Mouse (Mus musculus): ENCODE measurements around the gene Diexf. TPM values are rescaled to one million over a fixed set of nuclear protein-coding genes. Genes with fewer than 3 reads are reported as not detected.

The Diexf gene
- total RNA-seq, 2 experiments from 2014 or later, result 21.9 to 23.2 TPM

- intact Hi-C loops (cut with DNase I), result loop anchor here (1.0 kb wide), 1 partner anchor 48 kb away; no protein-coding TSS in a partner anchor
- DNase-seq (ENCODE audit: low spot score in 2 of 2), result peak in 1 of 2 experiments; percentile 77
These were observed 39.2 kb downstream of the Diexf start for GRCm38 (mm10) chr1:193090894-193091293.

GRCm38 (mm10) chr1:193090211-193090871, 39.7 kb downstream of the Diexf start:
- peak in 1 of 2 experiments; percentile 80 for DNase-seq (ENCODE audit: low spot score in 2 of 2)
- intact Hi-C loops (cut with DNase I), result no loop called here

GRCm38 (mm10) chr1:193089683-193090082, 40.4 kb downstream of the Diexf start:
- intact Hi-C loops (cut with DNase I), result no loop called here
- DNase-seq (ENCODE audit: low spot score in 2 of 2), result peak in 1 of 2 experiments; percentile 28

GRCm38 (mm10) chr1:193089211-193089610, 40.9 kb downstream of the Diexf start:
- intact Hi-C loops (cut with DNase I), result no loop called here
- DNase-seq (ENCODE audit: low spot score in 2 of 2), result no peak

- intact Hi-C loops (cut with DNase I), result no loop called here
- peak in 1 of 2 experiments; percentile 65 for DNase-seq (ENCODE audit: low spot score in 2 of 2)
These were observed 43.1 kb downstream of the Diexf start for GRCm38 (mm10) chr1:193086842-193087476.

GRCm38 (mm10) chr1:193086111-193086841, 43.8 kb downstream of the Diexf start:
- intact Hi-C loops (cut with DNase I), result no loop called here
- DNase-seq (ENCODE audit: low spot score in 2 of 2), result no peak

- DNase-seq (ENCODE audit: low spot score in 2 of 2), result peak in 1 of 2 experiments; percentile 48
- intact Hi-C loops (cut with DNase I), result no loop called here
These were observed 44.5 kb downstream of the Diexf start for GRCm38 (mm10) chr1:193085541-193086020.

- no peak for DNase-seq (ENCODE audit: low spot score in 2 of 2)
- intact Hi-C loops (cut with DNase I), result no loop called here
These were observed 46.1 kb downstream of the Diexf start for GRCm38 (mm10) chr1:193084016-193084415.

- DNase-seq (ENCODE audit: low spot score in 2 of 2), result no peak
- intact Hi-C loops (cut with DNase I), result no loop called here
These were observed 47.0 kb downstream of the Diexf start for GRCm38 (mm10) chr1:193083051-193083450.

GRCm38 (mm10) chr1:193082311-193082921, 47.7 kb downstream of the Diexf start:
- intact Hi-C loops (cut with DNase I), result no loop called here
- DNase-seq (ENCODE audit: low spot score in 2 of 2), result no peak

- no peak for DNase-seq (ENCODE audit: low spot score in 2 of 2)
- intact Hi-C loops (cut with DNase I), result no loop called here
These were observed 67.5 kb downstream of the Diexf start for GRCm38 (mm10) chr1:193062618-193063017.

GRCm38 (mm10) chr1:193060167-193060566, 69.9 kb downstream of the Diexf start:
- DNase-seq (ENCODE audit: low spot score in 2 of 2), result no peak
- intact Hi-C loops (cut with DNase I), result no loop called here

- peak; percentile 30 to 71 for DNase-seq (ENCODE audit: low spot score in 2 of 2)
- intact Hi-C loops (cut with DNase I), result no loop called here
These were observed 70.5 kb downstream of the Diexf start for GRCm38 (mm10) chr1:193059596-193059995.

- no peak for DNase-seq (ENCODE audit: low spot score in 2 of 2)
- intact Hi-C loops (cut with DNase I), result no loop called here
These were observed 75.7 kb downstream of the Diexf start for GRCm38 (mm10) chr1:193054401-193054800.

- no peak for DNase-seq (ENCODE audit: low spot score in 2 of 2)
- intact Hi-C loops (cut with DNase I), result no loop called here
These were observed 77.0 kb downstream of the Diexf start for GRCm38 (mm10) chr1:193053065-193053464.

- DNase-seq (ENCODE audit: low spot score in 2 of 2), result peak in 1 of 2 experiments; percentile 80
- intact Hi-C loops (cut with DNase I), result no loop called here
These were observed 82.5 kb downstream of the Diexf start for GRCm38 (mm10) chr1:193047616-193048015.

GRCm38 (mm10) chr1:193042760-193043295, 87.2 kb downstream of the Diexf start:
- DNase-seq (ENCODE audit: low spot score in 2 of 2), result peak in 1 of 2 experiments; percentile 68
- intact Hi-C loops (cut with DNase I), result loop anchor here (1.0 kb wide), 1 partner anchor 48 kb away; no protein-coding TSS in a partner anchor
